Mouse (Mus musculus): Measurements from ENCODE around the gene Tardbp. TPM values are rescaled to one million over a fixed set of nuclear protein-coding genes. Genes with fewer than 3 reads are reported as not detected.

Gene Tardbp
- polyA plus RNA-seq, 1 experiment from 2014 or later, result 301 TPM

- no peak overlapping the region for H3K4me3 ChIP-seq
These were observed 56.0 kb downstream of the Tardbp start for GRCm38 (mm10) chr4:148570693-148571295.

GRCm38 (mm10) chr4:148570138-148570537 is 56.7 kb downstream of the Tardbp start:
- Histone ChIP-seq H3K4me1 (no peaks in the 10 kb centered on the region), H3K27me3 (no peaks in the 10 kb centered on the region), H3K9ac (no peak overlapping the region), H3K36me3 (peaks cover 97% of the 10 kb centered on the region), H3K4me3 (no peak overlapping the region), H3K9me3 (no peaks in the 10 kb centered on the region), H3K27ac (no peak overlapping the region), H3K4me2 (no peak overlapping the region)
- WGBS, result 82% methylated on average over 10 of the region's 10 CpGs
- ATAC-seq (ENCODE audit: insufficient number of reproducible peaks, low FRiP score, low TSS enrichment, low read depth), result no peak

More at GRCm38 (mm10) chr4:148570693-148571295, 56.0 kb downstream of the Tardbp start:
- H3K4me2 ChIP-seq, result no peak overlapping the region
- no peak overlapping the region for H3K9ac ChIP-seq
- no peaks in the 10 kb centered on the region for H3K27me3 ChIP-seq
- no peaks in the 10 kb centered on the region for H3K4me1 ChIP-seq
- no peak for ATAC-seq (ENCODE audit: insufficient number of reproducible peaks, low FRiP score, low TSS enrichment, low read depth)
- WGBS, result 92% methylated on average over 9 of the region's 9 CpGs
- H3K9me3 ChIP-seq, result no peaks in the 10 kb centered on the region
- H3K27ac ChIP-seq, result no peak overlapping the region
- peaks cover 97% of the 10 kb centered on the region for H3K36me3 ChIP-seq

GRCm38 (mm10) chr4:148563595-148563994 is 63.2 kb downstream of the Tardbp start:
- H3K4me3 ChIP-seq, result no peak overlapping the region
- H3K9ac ChIP-seq, result no peak overlapping the region
- peaks cover 85% of the 10 kb centered on the region for H3K36me3 ChIP-seq
- no peaks in the 10 kb centered on the region for H3K27me3 ChIP-seq
- ATAC-seq (ENCODE audit: insufficient number of reproducible peaks, low FRiP score, low TSS enrichment, low read depth), result no peak
- 94% methylated on average over 12 of the region's 12 CpGs for WGBS
- H3K9me3 ChIP-seq, result no peaks in the 10 kb centered on the region
- no peak overlapping the region for H3K4me2 ChIP-seq
- no peak overlapping the region for H3K27ac ChIP-seq
- H3K4me1 ChIP-seq, result peaks cover 5% of the 10 kb centered on the region

GRCm38 (mm10) chr4:148562676-148563075 is 64.1 kb downstream of the Tardbp start:
- H3K36me3 ChIP-seq, result peaks cover 76% of the 10 kb centered on the region
- no peak overlapping the region for H3K4me2 ChIP-seq
- H3K9me3 ChIP-seq, result no peaks in the 10 kb centered on the region
- H3K27me3 ChIP-seq, result no peaks in the 10 kb centered on the region
- ATAC-seq (ENCODE audit: insufficient number of reproducible peaks, low FRiP score, low TSS enrichment, low read depth), result no peak
- no peak overlapping the region for H3K9ac ChIP-seq
- WGBS, result 94% methylated on average over 17 of the region's 17 CpGs
- H3K27ac ChIP-seq, result no peak overlapping the region
- no peak overlapping the region for H3K4me3 ChIP-seq
- H3K4me1 ChIP-seq, result peaks cover 5% of the 10 kb centered on the region

Other genes starting within 250 kb of the Tardbp start
- gene Ubiad1, start 182.2 kb downstream of the Tardbp start, polyA plus RNA-seq (2015; fragmentation: Nextera tagmentation; extraction: Ambion mirVana), result 19.4 and 21.4 TPM in 2 replicates
- 13.6 and 13.8 TPM in 2 replicates for gene Mtor, start 178.4 kb downstream of the Tardbp start, polyA plus RNA-seq (2015; fragmentation: Nextera tagmentation; extraction: Ambion mirVana)
- gene Angptl7, start 126.6 kb downstream of the Tardbp start, polyA plus RNA-seq (2015; fragmentation: Nextera tagmentation; extraction: Ambion mirVana), result 1.8 and 4.1 TPM in 2 replicates
- gene Exosc10, start 68.6 kb downstream of the Tardbp start, polyA plus RNA-seq (2015; fragmentation: Nextera tagmentation; extraction: Ambion mirVana), result 82.1 and 83.3 TPM in 2 replicates
- 247 and 256 TPM in 2 replicates for gene Srm, start 35.5 kb downstream of the Tardbp start, polyA plus RNA-seq (2015; fragmentation: Nextera tagmentation; extraction: Ambion mirVana)
- gene Masp2, start 24.5 kb downstream of the Tardbp start, polyA plus RNA-seq (2015; fragmentation: Nextera tagmentation; extraction: Ambion mirVana), result 0.32 and 0.45 TPM in 2 replicates
- not detected in 2 replicates for gene Gm572, start 16.3 kb upstream of the Tardbp start, polyA plus RNA-seq (2015; fragmentation: Nextera tagmentation; extraction: Ambion mirVana)
- gene Casz1, start 177.4 kb upstream of the Tardbp start, polyA plus RNA-seq (2015; fragmentation: Nextera tagmentation; extraction: Ambion mirVana), result 7.2 and 9.9 TPM in 2 replicates